Mouse (Mus musculus): ENCODE measurements around the gene Ifi214. TPM values are rescaled to one million over a fixed set of nuclear protein-coding genes. Genes with fewer than 3 reads are reported as not detected.
"Not testable (repeated sequence)": the region's sequence is repeated elsewhere in the genome, so short reads cannot be mapped to it uniquely, and the experiment has no call there.

Gene Ifi214
- total and polyA plus RNA-seq, 3 experiments: not detected

- DNase-seq (ENCODE audit: low read depth, low spot score); H3K4me3 ChIP-seq (ENCODE audit: control insufficient read depth in 1 of 2, insufficient read depth in 1 of 2, low read depth in 2 of 2, low read length in 2 of 2); H3K79me2 ChIP-seq (ENCODE audit: control insufficient read depth, insufficient read depth, low read length, poor library complexity); H3K9ac ChIP-seq (ENCODE audit: control insufficient read depth, low read depth, low read length, poor library complexity, severe bottlenecking); H3K27me3 ChIP-seq (ENCODE audit: control insufficient read depth in 1 of 2, insufficient read depth in 2 of 2, low read length in 2 of 2); H3K4me1 ChIP-seq (ENCODE audit: control insufficient read depth in 1 of 2, insufficient read depth in 2 of 2, low read length in 2 of 2); H3K27ac ChIP-seq (ENCODE audit: control insufficient read depth, low read depth, low read length); H3K36me3 ChIP-seq (ENCODE audit: control insufficient read depth in 1 of 2, insufficient read depth in 2 of 2, low read length in 2 of 2); H3K9me3 ChIP-seq (replicated peaks; ENCODE audit: insufficient read depth, low read length): not testable (repeated sequence)
These were observed 44.3 kb downstream of the Ifi214 start for GRCm38 (mm10) chr1:173491483-173491882.

GRCm38 (mm10) chr1:173490812-173491480 is 44.8 kb downstream of the Ifi214 start, which contains the start of gene Ifi206:
Ifi206 (minus strand) TSS chr1:173491041.
- H3K27ac ChIP-seq (ENCODE audit: control insufficient read depth, low read depth, low read length): not testable (repeated sequence)

GRCm38 (mm10) chr1:173481182-173481574 is 54.6 kb downstream of the Ifi214 start:
- H3K9ac ChIP-seq (ENCODE audit: control insufficient read depth, low read depth, low read length, poor library complexity, severe bottlenecking); H3K79me2 ChIP-seq (ENCODE audit: control insufficient read depth, insufficient read depth, low read length, poor library complexity); H3K4me1 ChIP-seq (ENCODE audit: control insufficient read depth in 1 of 2, insufficient read depth in 2 of 2, low read length in 2 of 2); H3K36me3 ChIP-seq (ENCODE audit: control insufficient read depth in 1 of 2, insufficient read depth in 2 of 2, low read length in 2 of 2); H3K4me3 ChIP-seq (ENCODE audit: control insufficient read depth in 1 of 2, insufficient read depth in 1 of 2, low read depth in 2 of 2, low read length in 2 of 2); H3K27ac ChIP-seq (ENCODE audit: control insufficient read depth, low read depth, low read length); DNase-seq (ENCODE audit: low read depth, low spot score); H3K9me3 ChIP-seq (replicated peaks; ENCODE audit: insufficient read depth, low read length); H3K27me3 ChIP-seq (ENCODE audit: control insufficient read depth in 1 of 2, insufficient read depth in 2 of 2, low read length in 2 of 2): not testable (repeated sequence)

More at GRCm38 (mm10) chr1:173490812-173491480, 44.8 kb downstream of the Ifi214 start, which contains the start of gene Ifi206:
- not testable (repeated sequence) for DNase-seq (ENCODE audit: low read depth, low spot score); H3K4me1 ChIP-seq (ENCODE audit: control insufficient read depth in 1 of 2, insufficient read depth in 2 of 2, low read length in 2 of 2); H3K36me3 ChIP-seq (ENCODE audit: control insufficient read depth in 1 of 2, insufficient read depth in 2 of 2, low read length in 2 of 2); H3K9ac ChIP-seq (ENCODE audit: control insufficient read depth, low read depth, low read length, poor library complexity, severe bottlenecking); H3K27me3 ChIP-seq (ENCODE audit: control insufficient read depth in 1 of 2, insufficient read depth in 2 of 2, low read length in 2 of 2); H3K4me3 ChIP-seq (ENCODE audit: control insufficient read depth in 1 of 2, insufficient read depth in 1 of 2, low read depth in 2 of 2, low read length in 2 of 2); H3K9me3 ChIP-seq (replicated peaks; ENCODE audit: insufficient read depth, low read length); H3K79me2 ChIP-seq (ENCODE audit: control insufficient read depth, insufficient read depth, low read length, poor library complexity)

- not testable (repeated sequence) for H3K4me1 ChIP-seq (ENCODE audit: control insufficient read depth in 1 of 2, insufficient read depth in 2 of 2, low read length in 2 of 2); H3K27ac ChIP-seq (ENCODE audit: control insufficient read depth, low read depth, low read length); H3K79me2 ChIP-seq (ENCODE audit: control insufficient read depth, insufficient read depth, low read length, poor library complexity); DNase-seq (ENCODE audit: low read depth, low spot score); H3K36me3 ChIP-seq (ENCODE audit: control insufficient read depth in 1 of 2, insufficient read depth in 2 of 2, low read length in 2 of 2); H3K4me3 ChIP-seq (ENCODE audit: control insufficient read depth in 1 of 2, insufficient read depth in 1 of 2, low read depth in 2 of 2, low read length in 2 of 2); H3K9ac ChIP-seq (ENCODE audit: control insufficient read depth, low read depth, low read length, poor library complexity, severe bottlenecking); H3K27me3 ChIP-seq (ENCODE audit: control insufficient read depth in 1 of 2, insufficient read depth in 2 of 2, low read length in 2 of 2); H3K9me3 ChIP-seq (replicated peaks; ENCODE audit: insufficient read depth, low read length)
These were observed 55.2 kb downstream of the Ifi214 start for GRCm38 (mm10) chr1:173480399-173481181.

Other genes starting within 250 kb of the Ifi214 start
- gene Ackr1, start 202.2 kb downstream of the Ifi214 start, total RNA-seq (2012; rRNA removed): 0.19 and 0.20 TPM in 2 replicates
- gene Ackr1, start 202.2 kb downstream of the Ifi214 start, polyA plus RNA-seq (2012; ENCODE audit: insufficient read depth in 1 of 2, insufficient read length in 2 of 2, low read depth in 1 of 2, low replicate concordance in 2 of 2, missing spikeins in 1 of 2): under 1 TPM in 1 of 2 experiments, not detected in 1; 0.42 TPM
- 2.3 TPM in 2 replicates for gene Aim2, start 185.1 kb downstream of the Ifi214 start, total RNA-seq (2012; rRNA removed)
- 1 to 10 TPM in 1 of 2 experiments, not detected in 1; 9.1 TPM for gene Aim2, start 185.1 kb downstream of the Ifi214 start, polyA plus RNA-seq (2012; ENCODE audit: insufficient read depth in 1 of 2, insufficient read length in 2 of 2, low read depth in 1 of 2, low replicate concordance in 2 of 2, missing spikeins in 1 of 2)
- gene Cadm3, start 168.3 kb downstream of the Ifi214 start, total RNA-seq (2012; rRNA removed): 0.19 and 0.20 TPM in 2 replicates
- gene Cadm3, start 168.3 kb downstream of the Ifi214 start, polyA plus RNA-seq (2012; ENCODE audit: insufficient read depth in 1 of 2, insufficient read length in 2 of 2, low read depth in 1 of 2, low replicate concordance in 2 of 2, missing spikeins in 1 of 2): under 1 TPM in 1 of 2 experiments, not detected in 1; 0.03 TPM
- gene Ifi206, start 44.9 kb downstream of the Ifi214 start, total RNA-seq (2012; rRNA removed): not detected in 2 replicates
- not detected for gene Ifi206, start 44.9 kb downstream of the Ifi214 start, polyA plus RNA-seq (2012; ENCODE audit: insufficient read depth in 1 of 2, insufficient read length in 2 of 2, low read depth in 1 of 2, low replicate concordance in 2 of 2, missing spikeins in 1 of 2)
- not detected in 2 replicates for gene Ifi213, start 63.3 kb upstream of the Ifi214 start, total RNA-seq (2012; rRNA removed)
- gene Ifi213, start 63.3 kb upstream of the Ifi214 start, polyA plus RNA-seq (2012; ENCODE audit: insufficient read depth in 1 of 2, insufficient read length in 2 of 2, low read depth in 1 of 2, low replicate concordance in 2 of 2, missing spikeins in 1 of 2): not detected
- not detected in 2 replicates for gene Ifi209, start 95.0 kb upstream of the Ifi214 start, total RNA-seq (2012; rRNA removed)
- gene Ifi209, start 95.0 kb upstream of the Ifi214 start, polyA plus RNA-seq (2012; ENCODE audit: insufficient read depth in 1 of 2, insufficient read length in 2 of 2, low read depth in 1 of 2, low replicate concordance in 2 of 2, missing spikeins in 1 of 2): not detected
- not detected in 2 replicates for gene Ifi208, start 137.7 kb upstream of the Ifi214 start, total RNA-seq (2012; rRNA removed)
- gene Ifi208, start 137.7 kb upstream of the Ifi214 start, polyA plus RNA-seq (2012; ENCODE audit: insufficient read depth in 1 of 2, insufficient read length in 2 of 2, low read depth in 1 of 2, low replicate concordance in 2 of 2, missing spikeins in 1 of 2): not detected
- gene Ifi207, start 205.8 kb upstream of the Ifi214 start, total RNA-seq (2012; rRNA removed): not detected in 2 replicates
- not detected for gene Ifi207, start 205.8 kb upstream of the Ifi214 start, polyA plus RNA-seq (2012; ENCODE audit: insufficient read depth in 1 of 2, insufficient read length in 2 of 2, low read depth in 1 of 2, low replicate concordance in 2 of 2, missing spikeins in 1 of 2)
- gene Ifi204, start 231.0 kb upstream of the Ifi214 start, total RNA-seq (2012; rRNA removed): not detected in 2 replicates
- gene Ifi204, start 231.0 kb upstream of the Ifi214 start, polyA plus RNA-seq (2012; ENCODE audit: insufficient read depth in 1 of 2, insufficient read length in 2 of 2, low read depth in 1 of 2, low replicate concordance in 2 of 2, missing spikeins in 1 of 2): not detected